Mouse (Mus musculus): ENCODE data around the gene Il20.
A peak's percentile ranks its signal among the peaks of the same experiment; 100 is the strongest.

The Il20 gene

GRCm38 (mm10) chr1:130911401-130912010, at the start of gene Il20:
TSS of gene Il20 (minus strand) at chr1:130911451.
- DNase-seq (ENCODE audit: extremely low spot score, low spot score): no peak

DNA sequence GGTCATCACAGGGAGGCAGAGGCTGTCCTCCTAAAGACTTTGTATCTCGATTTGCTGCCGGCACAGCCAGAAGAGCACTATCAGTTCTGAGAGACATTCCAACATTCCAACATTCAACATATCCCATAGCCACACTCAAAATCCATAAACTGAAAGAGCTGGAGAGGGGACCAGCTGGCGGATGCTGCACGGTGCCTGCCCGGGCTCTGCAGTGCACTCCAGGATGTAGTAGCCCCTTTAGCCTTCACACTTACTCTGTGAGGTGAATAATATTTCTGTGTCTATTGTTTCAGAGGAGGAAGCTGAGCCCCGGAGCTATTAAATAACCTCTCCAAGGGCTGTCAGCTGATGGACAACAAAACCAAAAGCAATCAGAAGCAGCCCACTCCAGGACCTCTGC, 35.7 kb upstream of the Il20 start:
- no peak for DNase-seq (ENCODE audit: extremely low spot score, low spot score)

DNA sequence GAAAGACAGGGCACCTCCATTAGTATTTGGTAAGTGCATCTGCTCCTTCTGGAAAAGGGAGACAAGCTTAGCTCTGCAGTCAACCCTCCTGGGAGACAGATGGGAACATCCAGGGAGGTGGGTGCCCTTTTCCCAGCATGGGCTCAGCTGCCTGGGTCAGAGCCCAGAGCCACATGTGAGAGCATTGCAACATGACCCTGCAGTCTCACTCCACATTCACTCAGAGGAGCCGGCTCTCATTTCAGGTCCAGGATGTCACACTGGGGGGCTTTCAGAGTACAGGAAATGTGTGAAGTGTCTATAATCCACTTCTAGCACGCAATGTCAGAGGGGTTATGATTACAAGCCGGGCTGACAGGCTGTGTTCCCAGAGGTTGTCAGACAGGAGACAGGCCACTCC, 30.6 kb upstream of the Il20 start:
- peak; percentile 17 for DNase-seq (ENCODE audit: extremely low spot score, low spot score)

GRCm38 (mm10) chr1:130940065-130940687, 28.9 kb upstream of the Il20 start, which contains the start of gene Il19:
TSS of gene Il19 (minus strand) at chr1:130940115.
- no peak for DNase-seq (ENCODE audit: extremely low spot score, low spot score)

- no peak for DNase-seq (ENCODE audit: extremely low spot score, low spot score)
These were observed 26.9 kb upstream of the Il20 start for GRCm38 (mm10) chr1:130938192-130938591.

- DNase-seq (ENCODE audit: extremely low spot score, low spot score): no peak
These were observed 25.9 kb upstream of the Il20 start for GRCm38 (mm10) chr1:130937170-130937569.

- peak; percentile 71 for DNase-seq (ENCODE audit: extremely low spot score, low spot score)
These were observed 25.1 kb upstream of the Il20 start for GRCm38 (mm10) chr1:130936351-130936750.

- no peak for DNase-seq (ENCODE audit: extremely low spot score, low spot score)
These were observed 15.2 kb upstream of the Il20 start for GRCm38 (mm10) chr1:130926484-130926883.

DNA sequence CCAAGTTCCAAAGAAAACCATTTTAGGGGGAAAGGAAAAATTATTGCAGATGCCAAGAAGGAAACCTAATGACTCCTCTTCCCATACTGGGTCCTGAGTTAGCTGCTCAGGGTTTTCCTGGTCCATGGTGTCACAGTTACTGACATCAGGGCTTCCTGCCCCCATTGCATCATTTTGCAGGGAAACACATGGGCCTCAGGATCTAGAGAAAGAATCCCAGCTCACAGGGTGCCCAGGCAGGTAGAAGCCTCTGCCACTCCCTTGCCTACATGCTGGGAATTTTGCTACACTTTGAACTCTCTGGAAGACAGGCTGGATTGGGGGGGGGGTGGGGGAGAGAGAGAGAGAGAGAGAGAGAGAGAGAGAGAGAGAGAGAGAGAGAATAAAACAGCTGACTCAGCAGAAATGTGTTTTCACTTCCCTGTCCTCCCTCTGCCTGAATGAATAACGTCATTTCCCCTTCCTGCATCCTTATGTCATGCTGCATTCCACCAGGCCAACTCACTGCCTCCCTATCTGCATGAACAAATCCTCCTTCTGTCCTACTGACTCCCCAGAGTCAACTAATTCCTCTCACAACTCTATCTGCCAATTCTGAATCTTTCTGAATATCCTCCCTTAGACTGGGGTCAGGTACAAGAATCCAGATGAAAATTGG, 7.2 kb upstream of the Il20 start:
- no peak for DNase-seq (ENCODE audit: extremely low spot score, low spot score)

- DNase-seq (ENCODE audit: extremely low spot score, low spot score): no peak
These were observed 8.7 kb downstream of the Il20 start for GRCm38 (mm10) chr1:130902505-130902904.

DNA sequence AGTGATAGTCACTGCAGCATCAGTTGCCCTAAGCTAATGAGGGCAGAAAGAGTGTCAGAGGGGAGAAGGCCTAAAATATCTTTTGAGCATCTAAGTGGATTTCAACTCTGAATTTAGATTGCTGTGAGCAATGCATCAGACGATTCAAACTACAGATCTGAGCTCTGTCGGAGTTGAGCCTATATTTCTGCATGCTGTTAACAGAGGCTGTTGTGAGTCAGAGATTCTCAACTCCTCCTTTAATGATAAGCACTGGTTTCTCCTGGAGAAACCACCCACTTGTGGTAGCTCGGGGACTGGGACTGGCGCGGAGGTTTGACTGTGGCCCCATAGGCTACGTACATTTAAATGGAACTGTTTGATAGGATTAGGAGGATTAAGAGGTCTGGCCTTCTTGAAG, 16.8 kb downstream of the Il20 start:
- no peak for DNase-seq (ENCODE audit: extremely low spot score, low spot score)

GRCm38 (mm10) chr1:130893329-130894040, 17.8 kb downstream of the Il20 start:
- DNase-seq (ENCODE audit: extremely low spot score, low spot score): no peak

DNA sequence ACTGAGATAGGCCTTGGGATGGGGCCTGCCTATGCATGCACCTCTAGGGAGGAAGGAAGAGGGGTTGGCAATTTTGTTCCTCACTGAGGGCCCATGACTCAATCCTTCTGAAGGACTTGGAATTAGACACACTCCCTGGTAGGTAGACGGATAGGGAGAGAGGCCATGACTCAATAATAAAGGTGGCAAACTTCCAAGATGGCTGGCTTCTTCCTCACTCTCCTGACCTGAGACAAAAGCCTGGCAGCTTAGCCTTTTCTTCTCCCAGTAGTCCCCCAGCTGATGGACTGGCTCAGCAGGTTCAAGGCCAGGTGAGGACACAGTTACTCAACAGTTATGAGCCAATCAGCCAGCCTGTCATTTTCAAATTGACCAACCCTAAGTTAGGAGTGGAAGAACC, 18.8 kb downstream of the Il20 start:
- DNase-seq (ENCODE audit: extremely low spot score, low spot score): no peak

DNA sequence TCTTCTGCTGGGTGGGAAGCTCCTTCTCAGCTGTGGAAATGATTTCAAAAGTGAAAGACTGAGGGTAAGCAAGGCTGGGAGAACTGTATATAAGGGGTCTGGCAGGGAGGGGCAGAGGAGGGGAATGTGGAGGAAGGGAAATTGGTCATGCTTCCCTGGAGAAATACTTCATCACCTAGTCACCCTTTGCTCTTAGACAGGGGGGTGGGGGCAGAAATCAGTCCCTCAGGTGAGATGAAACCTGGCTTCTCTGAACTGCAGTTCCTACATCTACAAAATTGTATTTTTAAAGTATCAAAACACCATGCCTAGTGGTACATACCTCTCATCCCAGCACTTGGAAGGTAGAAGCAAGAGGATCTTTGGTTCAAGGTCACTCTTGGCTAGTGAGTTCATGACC, 23.9 kb downstream of the Il20 start, which contains the start of gene Il24:
Gene Il24, minus strand, starts transcription at position 101 of the 400 bp plus-strand sequence.
- DNase-seq (ENCODE audit: extremely low spot score, low spot score): no peak

GRCm38 (mm10) chr1:130883146-130883545, 28.1 kb downstream of the Il20 start:
- no peak for DNase-seq (ENCODE audit: extremely low spot score, low spot score)

DNA sequence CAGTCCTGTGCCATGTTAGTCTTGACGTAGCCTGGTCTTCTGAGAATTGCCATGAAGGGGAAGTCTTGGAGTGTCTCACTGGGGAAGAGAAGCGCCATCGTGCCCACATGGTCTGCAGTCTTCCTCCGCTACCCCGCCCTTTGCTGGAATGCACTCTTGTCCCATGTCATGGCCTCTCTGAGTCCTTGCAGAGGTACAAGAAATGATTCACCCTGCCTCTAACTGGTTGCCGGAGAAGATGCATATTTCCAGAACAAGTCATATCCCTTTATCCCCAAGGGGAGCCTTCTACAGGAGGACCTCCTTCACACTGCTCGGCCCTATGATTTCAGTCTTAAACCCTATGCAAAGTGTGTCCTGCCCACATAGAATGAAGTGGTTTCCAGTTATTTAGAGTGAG, 31.3 kb downstream of the Il20 start:
- DNase-seq (ENCODE audit: extremely low spot score, low spot score): no peak

- DNase-seq (ENCODE audit: extremely low spot score, low spot score): peak; percentile 51
These were observed 33.2 kb downstream of the Il20 start for GRCm38 (mm10) chr1:130877889-130878614.

- peak; percentile 27 for DNase-seq (ENCODE audit: extremely low spot score, low spot score)
These were observed 34.2 kb downstream of the Il20 start for GRCm38 (mm10) chr1:130876931-130877509.

DNA sequence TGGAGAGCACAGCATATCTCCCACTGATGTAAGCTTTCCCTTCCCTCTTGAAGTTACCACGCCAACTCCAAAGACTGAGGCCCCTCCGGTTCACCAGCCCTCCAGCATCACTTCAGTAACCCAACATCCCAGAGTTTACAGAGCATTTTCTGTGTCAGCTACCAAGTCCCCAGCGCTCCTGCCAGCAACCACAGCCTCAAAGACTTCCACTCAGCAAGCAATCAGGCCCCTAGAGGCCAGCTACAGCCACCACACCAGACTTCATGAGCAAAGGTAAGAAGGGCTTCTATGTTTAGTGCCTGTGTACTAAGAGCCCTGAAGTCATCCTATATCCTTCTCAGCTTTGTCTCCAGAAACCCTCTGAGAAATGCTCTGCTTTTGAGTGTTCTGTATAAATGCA, 35.3 kb downstream of the Il20 start:
- DNase-seq (ENCODE audit: extremely low spot score, low spot score): no peak

DNA sequence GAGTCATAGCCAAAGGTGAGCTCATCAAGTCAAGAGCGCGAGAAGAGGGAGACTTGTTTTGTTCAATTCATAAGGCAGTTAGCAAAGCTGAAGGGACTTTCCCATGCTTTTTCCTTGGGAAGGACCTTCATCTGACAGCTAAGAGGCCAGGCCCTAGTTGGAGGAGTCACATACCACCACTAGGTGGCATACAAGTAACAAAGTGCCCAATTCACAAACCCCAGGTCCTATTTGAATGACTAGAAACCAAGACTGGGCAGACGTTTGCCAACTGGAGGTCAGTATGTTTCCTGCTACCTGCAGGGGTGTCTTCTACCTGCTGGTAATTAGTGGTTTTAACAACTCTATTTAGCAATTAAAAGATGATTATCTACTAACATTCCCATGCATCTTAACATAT, 36.1 kb downstream of the Il20 start:
- no peak for DNase-seq (ENCODE audit: extremely low spot score, low spot score)

GRCm38 (mm10) chr1:130872912-130873311, 38.3 kb downstream of the Il20 start:
- DNase-seq (ENCODE audit: extremely low spot score, low spot score): no peak
